Mouse (Mus musculus): ENCODE measurements around the gene Pramel1. TPM values are rescaled to one million over a fixed set of nuclear protein-coding genes. Genes with fewer than 3 reads are reported as not detected.
"Not testable (repeated sequence)": the region's sequence is repeated elsewhere in the genome, so short reads cannot be mapped to it uniquely, and the experiment has no call there.

Pramel1 gene
- polyA plus RNA-seq, 2 experiments = not detected

DNA sequence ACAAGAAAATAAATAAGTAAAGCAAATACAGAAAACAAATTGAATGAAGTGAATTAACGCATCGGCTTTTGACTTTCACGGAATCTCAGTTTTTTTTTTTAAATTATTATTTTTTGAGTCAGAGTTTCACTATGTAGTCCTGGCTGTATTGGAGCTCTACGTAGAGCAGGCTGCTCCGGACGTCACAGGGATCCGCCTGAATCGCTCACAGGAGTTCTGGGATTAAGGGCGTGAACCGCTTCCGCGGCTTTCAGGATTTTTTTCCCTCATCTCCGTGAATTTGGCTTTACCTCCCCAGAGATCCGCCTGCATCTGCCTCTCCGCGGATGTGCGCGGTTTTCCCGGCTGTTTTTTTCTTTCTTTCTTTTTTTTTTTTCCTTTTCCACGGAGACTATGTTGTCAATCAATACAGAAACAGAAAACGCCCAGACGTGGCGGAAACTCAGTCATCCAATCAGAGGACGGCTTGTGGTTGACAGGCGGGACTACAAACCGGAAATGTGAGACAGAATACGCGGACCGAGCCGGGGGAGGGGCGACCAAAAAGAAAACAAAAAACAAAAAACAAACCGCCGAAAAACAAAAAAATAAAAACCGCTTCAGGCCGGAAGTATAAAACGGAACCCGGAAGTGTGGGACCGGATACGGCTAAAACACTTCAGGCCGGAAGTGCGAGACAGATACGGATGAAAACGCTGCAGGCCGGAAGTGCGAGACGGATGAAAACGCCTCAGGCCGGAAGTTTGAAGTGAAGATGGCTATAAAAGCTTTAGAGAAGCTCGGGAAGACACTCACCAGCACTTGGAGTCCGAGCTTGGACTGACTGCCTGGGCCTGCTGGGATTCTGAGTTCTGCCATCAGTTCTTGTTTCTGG lies 18.2 kb downstream of the Pramel1 start, which contains the start of gene Pramef8:
TSS of gene Pramef8 (plus strand) at position 208 of the 874 bp plus-strand sequence.
- no peak for TF ChIP-seq CTCF (IDR thresholded peaks at IDR 0.05; ENCODE audit: low read depth)
- TF ChIP-seq EP300 (IDR thresholded peaks at IDR 0.05; ENCODE audit: low read depth) = peak; percentile 45; the same call in 1 of the 2 replicates
- H3K4me2 ChIP-seq (ENCODE audit: low read depth) = peak within 1 kb of the TSS; percentile 72
- H3K4me1 ChIP-seq (replicated peaks; ENCODE audit: control insufficient read depth in 2 of 2, insufficient read depth in 2 of 2, low read length in 1 of 2) = peaks cover 4 to 11% of the 10 kb centered on the region in 2 experiments; a peak in 3 of 4 replicates
- H3K9me3 ChIP-seq (ENCODE audit: control insufficient read depth, low read length) = no peaks in the 10 kb centered on the region
- peak within 1 kb of the TSS; percentile 83 to 100 for H3K4me3 ChIP-seq (ENCODE audit: insufficient read depth in 1 of 2, low read depth in 2 of 2, low read length in 2 of 2)
- peak within 1 kb of the TSS; percentile 85 for H3K9ac ChIP-seq (replicated peaks)
- DNase-seq (ENCODE audit: low read depth in 3 of 3, low spot score in 3 of 3) (peak; percentile 80 to 85 (median 80)), ATAC-seq (ENCODE audit: insufficient read depth) (peak; percentile 97)
- H3K27me3 ChIP-seq (ENCODE audit: control insufficient read depth, insufficient read depth, low read length) = no peaks in the 10 kb centered on the region
- WGBS (ENCODE audit: insufficient replicate concordance) = under 1% methylated on average over 50 of the region's 50 CpGs
- no peaks in the 10 kb centered on the region for H3K36me3 ChIP-seq (replicated peaks; ENCODE audit: control insufficient read depth, insufficient read depth, low read depth)
- peak within 1 kb of the TSS; percentile 70 for H3K27ac ChIP-seq

- Histone ChIP-seq H3K27ac (no peak overlapping the region), H3K9me3 (ENCODE audit: control insufficient read depth, low read length) (no peaks in the 10 kb centered on the region), H3K4me2 (ENCODE audit: low read depth) (peak overlapping the region; percentile 72; the same call in 1 of the 2 replicates), H3K9ac (replicated peaks) (no peak overlapping the region), H3K36me3 (replicated peaks; ENCODE audit: control insufficient read depth, insufficient read depth, low read depth) (0 out of 2 replicates have a peak, but pooled peaks cover 2% of the 10 kb centered on the region), H3K27me3 (ENCODE audit: control insufficient read depth, insufficient read depth, low read length) (no peaks in the 10 kb centered on the region), H3K4me1 (replicated peaks; ENCODE audit: control insufficient read depth in 2 of 2, insufficient read depth in 2 of 2, low read length in 1 of 2) (peaks cover 4 to 11% of the 10 kb centered on the region in 2 experiments; a peak in 3 of 4 replicates), H3K4me3 (ENCODE audit: insufficient read depth in 1 of 2, low read depth in 2 of 2, low read length in 2 of 2) (no peak overlapping the region)
- ATAC-seq (ENCODE audit: insufficient read depth) = no peak
- no peak for DNase-seq (ENCODE audit: low read depth in 3 of 3, low spot score in 3 of 3)
- TF ChIP-seq EP300 (IDR thresholded peaks at IDR 0.05; ENCODE audit: low read depth) (no peak), CTCF (IDR thresholded peaks at IDR 0.05; ENCODE audit: low read depth) (no peak)
- 68% methylated on average over 1 of the region's 1 CpGs for WGBS (ENCODE audit: insufficient replicate concordance)
These were observed 19.4 kb downstream of the Pramel1 start for GRCm38 (mm10) chr4:143413621-143414020.

GRCm38 (mm10) chr4:143414121-143414520 lies 19.9 kb downstream of the Pramel1 start:
- Histone ChIP-seq H3K27me3 (ENCODE audit: control insufficient read depth, insufficient read depth, low read length) (no peaks in the 10 kb centered on the region), H3K4me3 (ENCODE audit: insufficient read depth in 1 of 2, low read depth in 2 of 2, low read length in 2 of 2) (no peak overlapping the region), H3K27ac (no peak overlapping the region), H3K4me2 (ENCODE audit: low read depth) (no peak overlapping the region), H3K9me3 (ENCODE audit: control insufficient read depth, low read length) (no peaks in the 10 kb centered on the region), H3K4me1 (replicated peaks; ENCODE audit: control insufficient read depth in 2 of 2, insufficient read depth in 2 of 2, low read length in 1 of 2) (peaks cover 4 to 11% of the 10 kb centered on the region in 2 experiments; a peak in 3 of 4 replicates), H3K36me3 (replicated peaks; ENCODE audit: control insufficient read depth, insufficient read depth, low read depth) (0 out of 2 replicates have a peak, but pooled peaks cover 2% of the 10 kb centered on the region), H3K9ac (replicated peaks) (no peak overlapping the region)
- no peak for DNase-seq (ENCODE audit: low read depth in 3 of 3, low spot score in 3 of 3)
- 74% methylated on average over 3 of the region's 3 CpGs for WGBS (ENCODE audit: insufficient replicate concordance)
- TF ChIP-seq EP300 (IDR thresholded peaks at IDR 0.05; ENCODE audit: low read depth) (no peak), CTCF (IDR thresholded peaks at IDR 0.05; ENCODE audit: low read depth) (no peak)
- ATAC-seq (ENCODE audit: insufficient read depth) = no peak

GRCm38 (mm10) chr4:143426770-143427169 lies 32.5 kb downstream of the Pramel1 start:
- H3K27me3 ChIP-seq (ENCODE audit: control insufficient read depth, insufficient read depth, low read length); H3K4me1 ChIP-seq (replicated peaks; ENCODE audit: control insufficient read depth in 2 of 2, insufficient read depth in 2 of 2, low read length in 1 of 2); H3K27ac ChIP-seq; H3K9ac ChIP-seq (replicated peaks); DNase-seq (ENCODE audit: low read depth in 3 of 3, low spot score in 3 of 3); H3K4me2 ChIP-seq (ENCODE audit: low read depth); ATAC-seq (ENCODE audit: insufficient read depth); H3K36me3 ChIP-seq (replicated peaks; ENCODE audit: control insufficient read depth, insufficient read depth, low read depth); H3K4me3 ChIP-seq (ENCODE audit: insufficient read depth in 1 of 2, low read depth in 2 of 2, low read length in 2 of 2); H3K9me3 ChIP-seq (ENCODE audit: control insufficient read depth, low read length): not testable (repeated sequence)
- 64% methylated on average over 5 of the region's 5 CpGs for WGBS (ENCODE audit: insufficient replicate concordance)

Other genes starting within 250 kb of the Pramel1 start
- gene Prdm2, start 181.4 kb upstream of the Pramel1 start, polyA plus RNA-seq (2012; rRNA removed) = 3.3 and 3.6 TPM in 2 replicates
- gene Prdm2, start 181.4 kb upstream of the Pramel1 start, polyA plus RNA-seq (2014; fragmentation: Nextera tagmentation; extraction: Ambion mirVana) = 2.7 TPM in 2 replicates
- gene Pdpn, start 94.9 kb upstream of the Pramel1 start, polyA plus RNA-seq (2012; rRNA removed) = 0.29 and 0.47 TPM in 2 replicates
- 0.95 and 1.0 TPM in 2 replicates for gene Pdpn, start 94.9 kb upstream of the Pramel1 start, polyA plus RNA-seq (2014; fragmentation: Nextera tagmentation; extraction: Ambion mirVana)
- not detected in 2 replicates for gene Lrrc38, start 44.7 kb upstream of the Pramel1 start, polyA plus RNA-seq (2012; rRNA removed)
- not detected in 2 replicates for gene Lrrc38, start 44.7 kb upstream of the Pramel1 start, polyA plus RNA-seq (2014; fragmentation: Nextera tagmentation; extraction: Ambion mirVana)
- 1.5 TPM in 2 replicates for gene Pramef8, start 18.0 kb downstream of the Pramel1 start, polyA plus RNA-seq (2012; rRNA removed)
- 2.2 and 2.4 TPM in 2 replicates for gene Pramef8, start 18.0 kb downstream of the Pramel1 start, polyA plus RNA-seq (2014; fragmentation: Nextera tagmentation; extraction: Ambion mirVana)
- not detected in 2 replicates for gene Oog4, start 55.9 kb downstream of the Pramel1 start, polyA plus RNA-seq (2012; rRNA removed)
- not detected in 2 replicates for gene Oog4, start 55.9 kb downstream of the Pramel1 start, polyA plus RNA-seq (2014; fragmentation: Nextera tagmentation; extraction: Ambion mirVana)
- not detected in 2 replicates for gene Gm13043, start 116.9 kb downstream of the Pramel1 start, polyA plus RNA-seq (2012; rRNA removed)
- not detected in 2 replicates for gene Gm13043, start 116.9 kb downstream of the Pramel1 start, polyA plus RNA-seq (2014; fragmentation: Nextera tagmentation; extraction: Ambion mirVana)
- gene Gm13040, start 141.5 kb downstream of the Pramel1 start, polyA plus RNA-seq (2012; rRNA removed) = not detected in 2 replicates
- not detected in 2 replicates for gene Gm13040, start 141.5 kb downstream of the Pramel1 start, polyA plus RNA-seq (2014; fragmentation: Nextera tagmentation; extraction: Ambion mirVana)
- gene BC080695, start 157.3 kb downstream of the Pramel1 start, polyA plus RNA-seq (2012; rRNA removed) = not detected in 2 replicates
- not detected in 2 replicates for gene BC080695, start 157.3 kb downstream of the Pramel1 start, polyA plus RNA-seq (2014; fragmentation: Nextera tagmentation; extraction: Ambion mirVana)
- not detected in 2 replicates for gene Gm13057, start 157.3 kb downstream of the Pramel1 start, polyA plus RNA-seq (2012; rRNA removed)
- not detected in 2 replicates for gene Gm13057, start 157.3 kb downstream of the Pramel1 start, polyA plus RNA-seq (2014; fragmentation: Nextera tagmentation; extraction: Ambion mirVana)
- not detected in 2 replicates for gene Gm13083, start 220.6 kb downstream of the Pramel1 start, polyA plus RNA-seq (2012; rRNA removed)
- not detected in 2 replicates for gene Gm13083, start 220.6 kb downstream of the Pramel1 start, polyA plus RNA-seq (2014; fragmentation: Nextera tagmentation; extraction: Ambion mirVana)